Mouse (Mus musculus) embryonic facial prominence, embryonic 14.5 days (tissue): ENCODE measurements around the gene Mterf4. TPM values are rescaled to one million over a fixed set of nuclear protein-coding genes. Genes with fewer than 3 reads are reported as not detected.

Source experiments
- ATAC-seq: fragments of 200-750 bp; cut with Nextera tagmentation; 2 replicates; pipeline ENCODE4 v1.8.0; 2017; ENCODE audit warnings: low read depth, moderate number of reproducible peaks, moderate TSS enrichment
- DNase-seq: peaks from one replicate; pipeline ENCODE4 v3.0.0-alpha.2; 2015; ENCODE audit warnings: low spot score
- H3K27ac ChIP-seq: fragments of 300-500 bp; sonication (generic); replicated peaks from 2 replicates; pipeline ENCODE4 v1.5.1; 2014; ENCODE audit warnings: low read depth, mild to moderate bottlenecking, low read length, moderate library complexity
- H3K27me3 ChIP-seq: fragments of 300-500 bp; sonication (generic); replicated peaks from 2 replicates; pipeline ENCODE4 v1.6.1; 2014; ENCODE audit warnings: low read length; ENCODE audit not compliant: control insufficient read depth, insufficient read depth
- H3K36me3 ChIP-seq: fragments of 300-500 bp; sonication (generic); 2 replicates; pipeline ENCODE4 v1.6.1; 2014; ENCODE audit warnings: low read length, mixed read lengths; ENCODE audit not compliant: control insufficient read depth, insufficient read depth
- H3K4me1 ChIP-seq: fragments of 300-500 bp; sonication (generic); 2 replicates; pipeline ENCODE4 v1.6.1; 2014; ENCODE audit warnings: antibody characterized with exemption, low read length; ENCODE audit not compliant: control insufficient read depth, insufficient read depth
- H3K4me2 ChIP-seq: fragments of 300-500 bp; sonication (generic); 2 replicates; pipeline ENCODE4 v1.6.1; 2014; ENCODE audit warnings: low read depth, mild to moderate bottlenecking, low read length, moderate library complexity, mixed read lengths
- H3K4me3 ChIP-seq: fragments of 300-500 bp; sonication (generic); 2 replicates; pipeline ENCODE4 v1.5.1; 2014; ENCODE audit warnings: low read depth, mild to moderate bottlenecking, low read length
- H3K9ac ChIP-seq: fragments of 300-500 bp; sonication (generic); 2 replicates; pipeline ENCODE4 v1.6.1; 2014; ENCODE audit warnings: low read depth, mild to moderate bottlenecking, low read length, moderate library complexity, mixed read lengths
- H3K9me3 ChIP-seq: fragments of 300-500 bp; sonication (generic); 2 replicates; pipeline ENCODE4 v1.6.1; 2016; ENCODE audit warnings: low read length; ENCODE audit not compliant: control insufficient read depth
- WGBS: fragments of 180-500 bp; shearing (Covaris S2); extraction: QIAGEN DNeasy Blood & Tissue Kit; methylation state at CpG from one replicate; pipeline ENCODE4 v1.1.7; 2014; 5-methylcytosine and 5-hydroxymethylcytosine counted together
- polyA plus RNA-seq: library from polyadenylated mRNA; unstranded; fragments of >200 nt; fragmentation: Nextera tagmentation; extraction: Ambion mirVana; gene quantifications from 2 replicates; pipeline ENCODE4 v1.2.1, GENCODE M21; 2014

Mterf4 gene
- 21.4 and 22.5 TPM in 2 replicates for polyA plus RNA-seq

GRCm38 (mm10) chr1:93305581-93306337, at the start of gene Mterf4:
Mterf4 (minus strand) TSS chr1:93305915.
- H3K4me3 ChIP-seq: peak within 1 kb of the TSS; percentile 88
- H3K4me1 ChIP-seq: peaks cover 7% of the 10 kb centered on the region; the same call in 1 of the 2 replicates
- ATAC-seq (peak; percentile 96), DNase-seq (peak; percentile 91)
- WGBS: 9% methylated on average over 36 of the region's 36 CpGs
- H3K36me3 ChIP-seq: peaks cover 45% of the 10 kb centered on the region
- H3K4me2 ChIP-seq: peak within 1 kb of the TSS; percentile 84
- no peaks in the 10 kb centered on the region for H3K27me3 ChIP-seq
- H3K27ac ChIP-seq: no peak within 1 kb of the TSS; the same call in 1 of the 2 replicates
- peak within 1 kb of the TSS; percentile 90 for H3K9ac ChIP-seq
- H3K9me3 ChIP-seq: no peaks in the 10 kb centered on the region

GRCm38 (mm10) chr1:93352724-93353123, 47.0 kb upstream of the Mterf4 start:
- DNase-seq (no peak), ATAC-seq (no peak)
- Histone ChIP-seq H3K9me3 (no peaks in the 10 kb centered on the region), H3K36me3 (peaks cover 97% of the 10 kb centered on the region), H3K9ac (no peak overlapping the region), H3K4me2 (no peak overlapping the region), H3K4me1 (no peaks in the 10 kb centered on the region), H3K27me3 (no peaks in the 10 kb centered on the region), H3K4me3 (no peak overlapping the region), H3K27ac (no peak overlapping the region)
- 85% methylated on average over 2 of the region's 2 CpGs for WGBS

GRCm38 (mm10) chr1:93349701-93350100, 44.0 kb upstream of the Mterf4 start:
- ATAC-seq (no peak), DNase-seq (no peak)
- Histone ChIP-seq H3K27me3 (no peaks in the 10 kb centered on the region), H3K27ac (no peak overlapping the region), H3K9me3 (no peaks in the 10 kb centered on the region), H3K4me3 (no peak overlapping the region), H3K36me3 (peaks cover 76% of the 10 kb centered on the region), H3K4me1 (no peaks in the 10 kb centered on the region), H3K4me2 (no peak overlapping the region), H3K9ac (no peak overlapping the region)
- WGBS: 71% methylated on average over 4 of the region's 4 CpGs

DNA sequence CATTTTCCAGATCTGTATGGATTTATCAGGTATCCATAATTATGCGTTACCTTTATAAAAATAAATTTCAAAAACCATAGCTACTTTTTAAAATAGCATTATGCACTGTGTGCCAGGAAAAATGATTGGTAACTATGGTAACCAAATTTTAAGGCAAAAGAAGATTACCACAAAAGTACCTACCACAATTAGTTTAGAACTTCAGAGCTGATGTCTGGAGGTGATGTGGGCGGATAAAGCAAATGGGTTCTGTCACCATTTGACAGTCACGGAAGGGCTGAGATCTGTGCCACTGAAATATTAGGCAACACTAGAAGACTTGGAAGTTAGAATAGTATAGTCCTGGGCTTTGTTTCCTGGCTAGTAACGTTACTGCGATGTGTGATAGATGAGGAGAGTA, 41.5 kb upstream of the Mterf4 start:
- Histone ChIP-seq H3K4me3 (no peak overlapping the region), H3K9me3 (no peaks in the 10 kb centered on the region), H3K9ac (no peak overlapping the region), H3K4me2 (no peak overlapping the region), H3K27me3 (no peaks in the 10 kb centered on the region), H3K27ac (no peak overlapping the region), H3K4me1 (peaks cover 7% of the 10 kb centered on the region), H3K36me3 (peaks cover 51% of the 10 kb centered on the region)
- ATAC-seq: no peak
- no peak for DNase-seq
- WGBS: 93% methylated on average over 5 of the region's 5 CpGs

GRCm38 (mm10) chr1:93343504-93344047, 37.9 kb upstream of the Mterf4 start:
- peak; percentile 99 for DNase-seq
- Histone ChIP-seq H3K4me1 (peaks cover 7% of the 10 kb centered on the region), H3K4me3 (peak overlapping the region; percentile 95), H3K36me3 (peaks cover 16% of the 10 kb centered on the region), H3K9me3 (no peaks in the 10 kb centered on the region), H3K4me2 (peak overlapping the region; percentile 90), H3K9ac (peak overlapping the region; percentile 83), H3K27ac (peak overlapping the region; percentile 65), H3K27me3 (no peaks in the 10 kb centered on the region)
- ATAC-seq: peak; percentile 96
- 0% methylated on average over 35 of the region's 39 CpGs for WGBS

GRCm38 (mm10) chr1:93342648-93343503, 37.2 kb upstream of the Mterf4 start, which contains the start of the genes Ppp1r7 and Pask:
Ppp1r7 (plus strand) TSS chr1:93342854.
Pask (minus strand) TSS chr1:93343482.
- peaks cover 7% of the 10 kb centered on the region for H3K4me1 ChIP-seq
- DNase-seq: peak; percentile 99
- H3K36me3 ChIP-seq: peaks cover 10% of the 10 kb centered on the region; the same call in 1 of the 2 replicates
- H3K27me3 ChIP-seq: no peaks in the 10 kb centered on the region
- peak within 1 kb of the TSS; percentile 65 for H3K27ac ChIP-seq
- ATAC-seq: peak; percentile 98
- WGBS: under 1% methylated on average over 57 of the region's 63 CpGs
- peak within 1 kb of the TSS; percentile 83 for H3K9ac ChIP-seq
- H3K4me3 ChIP-seq: peak within 1 kb of the TSS; percentile 95
- H3K9me3 ChIP-seq: no peaks in the 10 kb centered on the region
- H3K4me2 ChIP-seq: peak within 1 kb of the TSS; percentile 90

DNA sequence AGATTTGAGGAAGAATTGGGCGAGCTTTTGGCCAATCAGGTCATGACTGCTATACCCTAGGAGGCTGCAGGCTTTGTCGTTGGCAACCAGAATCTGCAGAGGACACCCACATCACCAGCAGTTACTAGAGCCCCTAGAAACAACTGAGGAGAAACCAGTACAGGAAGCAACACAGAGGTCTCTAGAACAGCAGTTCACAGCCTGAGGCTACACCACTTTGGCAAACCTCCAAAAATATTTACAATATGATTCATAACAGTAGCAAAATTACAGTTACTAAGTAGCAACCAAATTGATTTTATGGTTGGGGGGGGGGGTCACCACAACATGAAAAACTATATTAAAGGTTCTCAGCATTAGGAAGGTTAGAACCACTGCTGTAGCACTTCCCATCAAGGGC, 28.9 kb upstream of the Mterf4 start:
- 67% methylated on average over 2 of the region's 2 CpGs for WGBS
- DNase-seq (peak; percentile 18), ATAC-seq (no peak)
- H3K4me1 ChIP-seq: no peaks in the 10 kb centered on the region
- H3K27ac ChIP-seq: no peak overlapping the region
- H3K4me2 ChIP-seq: no peak overlapping the region
- H3K27me3 ChIP-seq: no peaks in the 10 kb centered on the region
- H3K9me3 ChIP-seq: no peaks in the 10 kb centered on the region
- no peak overlapping the region for H3K9ac ChIP-seq
- H3K4me3 ChIP-seq: no peak overlapping the region
- peaks cover 28% of the 10 kb centered on the region for H3K36me3 ChIP-seq

DNA sequence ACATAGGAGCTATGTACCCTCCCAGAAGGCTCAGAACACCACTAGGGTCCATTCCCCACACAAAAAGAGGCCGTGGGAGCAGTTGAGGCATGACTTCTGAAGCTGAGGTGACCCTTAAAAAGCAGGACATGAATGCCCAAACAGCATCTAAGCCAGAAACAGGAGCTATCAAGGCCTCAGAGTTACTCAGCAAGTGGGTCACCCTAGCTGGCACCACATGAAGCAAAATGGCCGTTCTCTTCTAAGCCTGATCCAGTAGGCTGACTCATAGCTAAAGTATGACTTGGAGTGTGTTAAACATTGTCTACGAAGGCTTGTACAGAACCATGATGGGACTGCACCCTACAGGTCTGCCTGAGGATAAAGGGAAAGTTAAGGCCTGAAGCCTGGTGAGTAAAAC, 20.7 kb upstream of the Mterf4 start:
- Histone ChIP-seq H3K27ac (no peak overlapping the region), H3K9me3 (no peaks in the 10 kb centered on the region), H3K4me2 (no peak overlapping the region), H3K27me3 (no peaks in the 10 kb centered on the region), H3K9ac (no peak overlapping the region), H3K4me1 (no peaks in the 10 kb centered on the region), H3K36me3 (peaks cover 60% of the 10 kb centered on the region), H3K4me3 (no peak overlapping the region)
- ATAC-seq (no peak), DNase-seq (no peak)
- 98% methylated on average over 3 of the region's 3 CpGs for WGBS
